Mouse (Mus musculus) retina, postnatal 7 days (tissue): ENCODE measurements around the gene Atp7a.

Experiments used
- DNase-seq: peaks from one replicate; pipeline ENCODE4 v3.0.0-alpha.2; 2012; ENCODE audit warnings: low read depth, low spot score

The Atp7a gene

DNA sequence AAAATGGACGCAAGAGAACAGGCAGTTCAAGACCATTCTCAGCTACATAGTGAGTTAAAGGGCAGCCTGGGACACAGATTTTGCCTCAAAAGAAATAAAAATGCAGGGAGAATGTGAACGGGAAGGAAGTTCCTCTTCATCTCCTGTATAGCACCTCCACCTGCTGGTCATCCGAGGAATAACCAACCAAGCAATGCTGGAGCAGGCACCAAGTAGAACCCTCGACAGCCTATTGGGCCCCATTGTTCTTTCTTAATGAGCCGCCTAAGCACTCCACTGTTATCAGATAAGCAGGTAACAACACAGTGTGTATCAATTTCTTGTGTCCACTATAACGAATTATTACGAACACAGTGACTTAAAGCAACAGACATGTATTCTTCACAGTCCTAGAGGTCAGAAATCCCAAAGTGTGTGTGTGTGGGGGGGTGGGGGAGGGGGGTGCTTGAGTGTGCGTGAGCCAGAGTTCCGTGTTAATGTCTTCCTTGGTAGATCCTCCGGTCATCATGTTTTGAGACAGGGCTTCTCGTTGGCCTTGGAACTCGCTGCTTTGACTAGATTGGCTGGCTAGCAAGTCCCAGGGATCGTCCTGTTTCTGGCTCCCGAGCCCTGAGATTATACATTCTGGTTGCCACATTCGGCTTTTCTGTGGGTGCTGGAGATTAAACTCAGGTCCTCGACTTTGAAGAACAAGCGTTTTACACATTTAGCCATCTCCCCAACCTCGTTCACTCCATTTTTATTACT, 144.2 kb downstream of the Atp7a start:
- DNase-seq, result peak; percentile 44

DNA sequence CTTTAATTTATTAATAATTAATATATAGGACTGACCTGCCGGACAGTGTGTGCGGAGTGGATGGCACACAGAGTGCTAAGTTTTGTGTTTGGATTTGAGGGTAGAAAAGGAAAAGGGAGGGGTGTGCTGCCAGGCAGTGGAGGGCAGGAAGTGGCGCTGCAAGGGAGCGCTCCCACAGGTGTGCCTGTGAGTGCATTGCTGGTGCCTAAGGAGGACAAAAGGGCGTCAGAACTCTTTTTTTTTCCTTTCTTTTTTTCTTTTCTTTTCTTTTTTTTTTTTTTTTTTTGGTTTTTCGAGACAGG, 144.7 kb downstream of the Atp7a start:
- DNase-seq, result no peak
